Mouse (Mus musculus): Measurements from ENCODE around the gene Dlg3. TPM values are rescaled to one million over a fixed set of nuclear protein-coding genes. Genes with fewer than 3 reads are reported as not detected.

The Dlg3 gene
- 2.2 and 2.9 TPM in 2 replicates for polyA plus RNA-seq (2015; fragmentation: Nextera tagmentation; extraction: Ambion mirVana)

- peak; percentile 63 for TF ChIP-seq CTCF (IDR thresholded peaks at IDR 0.05; ENCODE audit: low read depth)
- Histone ChIP-seq H3K9ac (ENCODE audit: low read depth, low read length) (no peak within 1 kb of the TSS), H3K27ac (ENCODE audit: low read depth, low read length) (no peak within 1 kb of the TSS), H3K4me1 (replicated peaks; ENCODE audit: control insufficient read depth, insufficient read depth, low read length) (no peaks in the 10 kb centered on the region), H3K4me2 (replicated peaks; ENCODE audit: low read depth) (peak within 1 kb of the TSS; percentile 57), H3K4me3 (ENCODE audit: low read depth, low read length) (peak within 1 kb of the TSS; percentile 26), H3K36me3 (ENCODE audit: control insufficient read depth, insufficient read depth) (no peaks in the 10 kb centered on the region), H3K9me3 (ENCODE audit: control insufficient read depth) (no peaks in the 10 kb centered on the region), H3K27me3 (replicated peaks; ENCODE audit: control insufficient read depth, insufficient read depth, low read length) (0 out of 2 replicates have a peak, but pooled peaks cover 3% of the 10 kb centered on the region)
- 26% methylated on average over 26 of the region's 26 CpGs for WGBS
- no peak for ATAC-seq
Measured at GRCm38 (mm10) chrX:100767181-100767884, at the start of gene Dlg3. Dlg3 (plus strand) TSS chrX:100767722.

GRCm38 (mm10) chrX:100728947-100729346 is 38.6 kb upstream of the Dlg3 start:
- TF ChIP-seq CTCF (IDR thresholded peaks at IDR 0.05; ENCODE audit: low read depth) = no peak
- 53% methylated on average over 1 of the region's 1 CpGs for WGBS

GRCm38 (mm10) chrX:100729665-100730188 is 37.8 kb upstream of the Dlg3 start, which contains the start of gene Gdpd2:
Gdpd2 (plus strand) TSS chrX:100729873.
- Histone ChIP-seq H3K27ac (ENCODE audit: low read depth, low read length) (no peak within 1 kb of the TSS), H3K27me3 (replicated peaks; ENCODE audit: control insufficient read depth, insufficient read depth, low read length) (no peaks in the 10 kb centered on the region), H3K4me1 (replicated peaks; ENCODE audit: control insufficient read depth, insufficient read depth, low read length) (no peaks in the 10 kb centered on the region; the same call in 1 of the 2 replicates), H3K4me3 (ENCODE audit: low read depth, low read length) (0 out of 2 replicates have a peak within 1 kb of the TSS, but pooled peaks have one; percentile 12), H3K9me3 (ENCODE audit: control insufficient read depth) (no peaks in the 10 kb centered on the region), H3K4me2 (replicated peaks; ENCODE audit: low read depth) (peak within 1 kb of the TSS; percentile 51), H3K9ac (ENCODE audit: low read depth, low read length) (no peak within 1 kb of the TSS), H3K36me3 (ENCODE audit: control insufficient read depth, insufficient read depth) (no peaks in the 10 kb centered on the region)
- peak; percentile 72 for TF ChIP-seq CTCF (IDR thresholded peaks at IDR 0.05; ENCODE audit: low read depth)
- ATAC-seq = peak; percentile 72
- 16% methylated on average over 8 of the region's 8 CpGs for WGBS

More at GRCm38 (mm10) chrX:100728947-100729346, 38.6 kb upstream of the Dlg3 start:
- Histone ChIP-seq H3K4me1 (replicated peaks; ENCODE audit: control insufficient read depth, insufficient read depth, low read length) (no peaks in the 10 kb centered on the region; the same call in 1 of the 2 replicates), H3K4me2 (replicated peaks; ENCODE audit: low read depth) (no peak overlapping the region), H3K27me3 (replicated peaks; ENCODE audit: control insufficient read depth, insufficient read depth, low read length) (no peaks in the 10 kb centered on the region), H3K27ac (ENCODE audit: low read depth, low read length) (no peak overlapping the region), H3K9me3 (ENCODE audit: control insufficient read depth) (no peaks in the 10 kb centered on the region), H3K9ac (ENCODE audit: low read depth, low read length) (no peak overlapping the region), H3K4me3 (ENCODE audit: low read depth, low read length) (no peak overlapping the region), H3K36me3 (ENCODE audit: control insufficient read depth, insufficient read depth) (no peaks in the 10 kb centered on the region)
- no peak for ATAC-seq

- no peaks in the 10 kb centered on the region for H3K27me3 ChIP-seq (replicated peaks; ENCODE audit: control insufficient read depth, insufficient read depth, low read length)
- no peak for TF ChIP-seq CTCF (IDR thresholded peaks at IDR 0.05; ENCODE audit: low read depth)
- WGBS = 39% methylated on average over 8 of the region's 8 CpGs
- no peaks in the 10 kb centered on the region; the same call in 1 of the 2 replicates for H3K4me1 ChIP-seq (replicated peaks; ENCODE audit: control insufficient read depth, insufficient read depth, low read length)
- H3K4me2 ChIP-seq (replicated peaks; ENCODE audit: low read depth) = peak overlapping the region; percentile 51
- H3K9me3 ChIP-seq (ENCODE audit: control insufficient read depth) = no peaks in the 10 kb centered on the region
- 0 out of 2 replicates have a peak overlapping the region, but pooled peaks have one; percentile 12 for H3K4me3 ChIP-seq (ENCODE audit: low read depth, low read length)
- H3K9ac ChIP-seq (ENCODE audit: low read depth, low read length) = no peak overlapping the region
- no peak overlapping the region for H3K27ac ChIP-seq (ENCODE audit: low read depth, low read length)
- ATAC-seq = no peak
- no peaks in the 10 kb centered on the region for H3K36me3 ChIP-seq (ENCODE audit: control insufficient read depth, insufficient read depth)
Measured at GRCm38 (mm10) chrX:100730266-100730665, 37.3 kb upstream of the Dlg3 start.

- peak; percentile 77 for ATAC-seq
- no peak overlapping the region for H3K4me2 ChIP-seq (replicated peaks; ENCODE audit: low read depth)
- H3K27me3 ChIP-seq (replicated peaks; ENCODE audit: control insufficient read depth, insufficient read depth, low read length) = no peaks in the 10 kb centered on the region
- no peak overlapping the region for H3K9ac ChIP-seq (ENCODE audit: low read depth, low read length)
- WGBS = 57% methylated on average over 7 of the region's 7 CpGs
- H3K4me3 ChIP-seq (ENCODE audit: low read depth, low read length) = no peak overlapping the region
- TF ChIP-seq CTCF (IDR thresholded peaks at IDR 0.05; ENCODE audit: low read depth) = no peak
- H3K4me1 ChIP-seq (replicated peaks; ENCODE audit: control insufficient read depth, insufficient read depth, low read length) = no peaks in the 10 kb centered on the region
- H3K27ac ChIP-seq (ENCODE audit: low read depth, low read length) = no peak overlapping the region
- H3K36me3 ChIP-seq (ENCODE audit: control insufficient read depth, insufficient read depth) = no peaks in the 10 kb centered on the region
- no peaks in the 10 kb centered on the region for H3K9me3 ChIP-seq (ENCODE audit: control insufficient read depth)
Measured at GRCm38 (mm10) chrX:100734359-100734758, 33.2 kb upstream of the Dlg3 start.

GRCm38 (mm10) chrX:100738918-100739317 is 28.6 kb upstream of the Dlg3 start:
- Histone ChIP-seq H3K4me1 (replicated peaks; ENCODE audit: control insufficient read depth, insufficient read depth, low read length) (no peaks in the 10 kb centered on the region), H3K4me2 (replicated peaks; ENCODE audit: low read depth) (peak overlapping the region; percentile 60), H3K27me3 (replicated peaks; ENCODE audit: control insufficient read depth, insufficient read depth, low read length) (no peaks in the 10 kb centered on the region), H3K27ac (ENCODE audit: low read depth, low read length) (no peak overlapping the region), H3K36me3 (ENCODE audit: control insufficient read depth, insufficient read depth) (no peaks in the 10 kb centered on the region), H3K9ac (ENCODE audit: low read depth, low read length) (no peak overlapping the region), H3K9me3 (ENCODE audit: control insufficient read depth) (0 out of 2 replicates have a peak, but pooled peaks cover 4% of the 10 kb centered on the region), H3K4me3 (ENCODE audit: low read depth, low read length) (peak overlapping the region; percentile 22; the same call in 1 of the 2 replicates)
- ATAC-seq = 0 out of 2 replicates have a peak, but pooled peaks have one; percentile 39
- TF ChIP-seq CTCF (IDR thresholded peaks at IDR 0.05; ENCODE audit: low read depth) = peak; percentile 78
- WGBS = 20% methylated on average over 14 of the region's 14 CpGs
